Mouse (Mus musculus): ENCODE measurements at regions not wholly inside any gene's neighbourhood (a gene's known extent, or its start where the extent isn't known, plus 50 kb on each side); places are given as distances from the start of the nearest gene placed in this dataset.

DNA sequence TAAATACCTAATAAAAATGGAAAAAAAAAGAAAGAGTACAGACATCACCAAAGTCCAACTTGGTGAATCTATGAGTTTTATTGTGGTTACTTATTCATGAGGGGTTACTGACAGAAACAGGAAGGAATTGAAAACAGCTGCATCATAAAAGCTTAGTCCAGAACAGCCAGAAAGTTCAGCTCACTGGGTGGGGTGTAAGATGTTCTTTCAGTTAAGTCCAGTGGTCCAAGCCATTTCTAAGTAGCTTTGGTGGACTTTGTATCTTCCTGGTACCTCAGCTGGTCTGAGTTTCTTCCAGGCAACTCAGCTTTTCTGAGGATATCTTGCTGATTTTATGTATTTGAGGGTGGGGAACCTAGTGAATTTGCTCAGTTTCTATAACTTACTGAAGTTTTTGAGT, 731.3 kb downstream of the Mat2b start:
- DNase-seq (ENCODE audit: low spot score) = no peak
- H3K4me1 ChIP-seq (replicated peaks; ENCODE audit: control insufficient read depth, insufficient read depth, low read length) = no peaks in the 10 kb centered on the region
- H3K4me3 ChIP-seq (replicated peaks; ENCODE audit: low read length) = no peak overlapping the region
- no peak overlapping the region for H3K27ac ChIP-seq
- no peaks in the 10 kb centered on the region for H3K27me3 ChIP-seq (ENCODE audit: control insufficient read depth, insufficient read depth, low read length)
- H3K9me3 ChIP-seq (ENCODE audit: control insufficient read depth, low read length) = no peaks in the 10 kb centered on the region
- ATAC-seq (ENCODE audit: low FRiP score) = no peak
- H3K36me3 ChIP-seq (replicated peaks; ENCODE audit: control insufficient read depth, insufficient read depth) = no peaks in the 10 kb centered on the region
- no peak overlapping the region for H3K9ac ChIP-seq
- H3K4me2 ChIP-seq (replicated peaks) = no peak overlapping the region

DNA sequence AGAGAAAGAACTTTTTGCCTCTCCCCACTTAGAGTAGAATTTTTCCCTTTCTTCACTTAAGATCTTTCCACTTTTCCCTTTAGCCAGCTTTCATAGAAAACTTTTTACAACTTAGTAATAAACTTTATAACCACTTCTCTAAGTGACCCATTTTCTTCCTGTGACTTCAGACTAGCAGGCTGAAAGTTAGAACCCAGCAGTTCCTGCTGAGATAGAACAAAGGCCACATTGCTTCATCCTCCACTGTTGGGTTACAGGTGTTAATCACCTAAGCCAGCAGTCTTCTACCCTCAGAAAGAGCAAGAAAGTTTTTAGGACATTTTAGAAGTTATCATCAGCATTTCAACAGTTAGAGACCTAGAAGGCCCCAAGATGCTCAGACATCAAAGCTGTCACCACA, 740.6 kb downstream of the Mat2b start:
- Histone ChIP-seq H3K4me2 (replicated peaks) (no peak overlapping the region), H3K4me1 (replicated peaks; ENCODE audit: control insufficient read depth, insufficient read depth, low read length) (no peaks in the 10 kb centered on the region), H3K9me3 (ENCODE audit: control insufficient read depth, low read length) (no peaks in the 10 kb centered on the region), H3K4me3 (replicated peaks; ENCODE audit: low read length) (no peak overlapping the region), H3K27me3 (ENCODE audit: control insufficient read depth, insufficient read depth, low read length) (no peaks in the 10 kb centered on the region), H3K9ac (no peak overlapping the region), H3K27ac (no peak overlapping the region), H3K36me3 (replicated peaks; ENCODE audit: control insufficient read depth, insufficient read depth) (no peaks in the 10 kb centered on the region)
- no peak for DNase-seq (ENCODE audit: low spot score)
- no peak for ATAC-seq (ENCODE audit: low FRiP score)

DNA sequence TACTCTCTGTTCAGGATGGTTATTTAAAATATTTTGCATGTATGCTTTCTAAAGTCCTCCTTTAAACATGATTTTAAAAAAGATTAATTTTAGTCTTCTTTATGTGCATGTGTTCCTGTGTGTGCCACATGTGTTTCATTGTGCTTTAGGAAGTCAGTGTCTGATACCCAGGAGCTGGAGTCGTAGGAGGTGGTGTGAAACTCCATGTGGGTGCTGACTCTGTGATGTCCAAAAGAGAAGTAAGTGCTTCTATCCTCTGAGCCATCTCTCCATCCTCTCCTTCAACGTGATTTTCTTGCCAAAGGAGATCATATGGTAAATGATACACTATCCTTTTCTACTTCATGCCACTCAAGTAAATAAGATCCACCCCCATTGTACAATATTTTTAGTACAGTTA, 750.8 kb downstream of the Mat2b start:
- no peaks in the 10 kb centered on the region for H3K27me3 ChIP-seq (ENCODE audit: control insufficient read depth, insufficient read depth, low read length)
- H3K4me3 ChIP-seq (replicated peaks; ENCODE audit: low read length) = no peak overlapping the region
- H3K27ac ChIP-seq = no peak overlapping the region
- no peaks in the 10 kb centered on the region for H3K36me3 ChIP-seq (replicated peaks; ENCODE audit: control insufficient read depth, insufficient read depth)
- no peaks in the 10 kb centered on the region for H3K4me1 ChIP-seq (replicated peaks; ENCODE audit: control insufficient read depth, insufficient read depth, low read length)
- DNase-seq (ENCODE audit: low spot score) (no peak), ATAC-seq (ENCODE audit: low FRiP score) (no peak)
- no peak overlapping the region for H3K9ac ChIP-seq
- WGBS = 80% methylated on average over 2 of the region's 2 CpGs
- H3K4me2 ChIP-seq (replicated peaks) = no peak overlapping the region
- H3K9me3 ChIP-seq (ENCODE audit: control insufficient read depth, low read length) = no peaks in the 10 kb centered on the region

DNA sequence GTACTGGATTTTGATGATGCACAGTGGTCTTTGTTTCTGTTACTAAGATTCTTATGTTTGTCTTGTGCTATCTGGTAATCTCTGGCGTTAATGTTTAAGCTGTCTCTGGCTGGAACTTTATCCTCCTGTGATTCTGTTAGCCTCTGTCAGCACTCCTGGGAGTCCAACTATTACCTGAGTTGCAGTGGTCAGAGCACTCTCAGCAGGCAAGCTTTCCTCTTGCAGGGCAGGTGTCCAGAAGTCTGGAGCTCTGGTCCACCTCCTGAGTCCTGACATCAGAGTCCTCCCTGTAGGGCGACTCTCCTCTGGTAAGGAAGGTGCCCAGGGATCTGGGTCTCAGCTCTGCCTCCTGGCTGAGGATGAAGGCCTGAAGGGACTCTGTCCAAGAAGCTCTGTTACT, 760.8 kb downstream of the Mat2b start:
- ATAC-seq (ENCODE audit: low FRiP score) = no peak
- H3K4me1 ChIP-seq (replicated peaks; ENCODE audit: control insufficient read depth, insufficient read depth, low read length) = no peaks in the 10 kb centered on the region
- H3K4me3 ChIP-seq (replicated peaks; ENCODE audit: low read length) = no peak overlapping the region
- no peaks in the 10 kb centered on the region; the same call in 1 of the 2 replicates for H3K9me3 ChIP-seq (ENCODE audit: control insufficient read depth, low read length)
- no peaks in the 10 kb centered on the region for H3K27me3 ChIP-seq (ENCODE audit: control insufficient read depth, insufficient read depth, low read length)
- DNase-seq (ENCODE audit: low spot score) = no peak
- WGBS = 82% methylated on average over 2 of the region's 2 CpGs
- no peak overlapping the region for H3K9ac ChIP-seq
- H3K36me3 ChIP-seq (replicated peaks; ENCODE audit: control insufficient read depth, insufficient read depth) = no peaks in the 10 kb centered on the region
- H3K27ac ChIP-seq = no peak overlapping the region
- H3K4me2 ChIP-seq (replicated peaks) = no peak overlapping the region

DNA sequence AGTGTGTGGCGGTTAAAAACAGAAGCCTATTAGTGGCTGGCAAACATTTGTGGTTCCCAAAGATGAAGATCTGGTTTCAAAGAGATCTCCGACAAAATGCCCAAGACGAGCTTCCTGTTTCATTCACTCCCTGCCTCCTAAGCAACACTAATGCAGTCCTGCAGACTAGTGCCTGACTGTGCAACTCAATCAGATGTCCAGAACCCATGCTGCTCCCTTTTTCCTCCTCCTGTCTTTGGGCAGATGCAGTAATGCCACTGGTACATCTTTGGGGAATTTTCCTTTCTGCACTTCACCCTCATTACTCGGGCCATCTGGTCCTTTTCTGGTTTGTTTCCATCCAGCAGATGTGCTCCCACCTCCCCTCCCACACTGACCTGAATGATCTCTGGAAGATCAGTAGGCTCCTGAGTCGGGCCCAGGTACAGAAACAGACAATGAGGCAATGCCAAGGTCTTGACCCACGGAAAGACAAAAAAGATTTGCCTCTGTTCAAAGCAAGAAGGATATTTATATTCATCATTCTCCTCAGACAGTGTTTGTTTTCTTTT, 771.0 kb downstream of the Mat2b start:
- no peaks in the 10 kb centered on the region for H3K9me3 ChIP-seq (ENCODE audit: control insufficient read depth, low read length)
- no peaks in the 10 kb centered on the region for H3K4me1 ChIP-seq (replicated peaks; ENCODE audit: control insufficient read depth, insufficient read depth, low read length)
- no peak overlapping the region for H3K9ac ChIP-seq
- H3K36me3 ChIP-seq (replicated peaks; ENCODE audit: control insufficient read depth, insufficient read depth) = no peaks in the 10 kb centered on the region
- ATAC-seq (ENCODE audit: low FRiP score) = no peak
- H3K27me3 ChIP-seq (ENCODE audit: control insufficient read depth, insufficient read depth, low read length) = no peaks in the 10 kb centered on the region
- H3K4me3 ChIP-seq (replicated peaks; ENCODE audit: low read length) = no peak overlapping the region
- 28% methylated on average over 6 of the region's 6 CpGs for WGBS
- H3K27ac ChIP-seq = no peak overlapping the region
- H3K4me2 ChIP-seq (replicated peaks) = no peak overlapping the region
- no peak for DNase-seq (ENCODE audit: low spot score)

DNA sequence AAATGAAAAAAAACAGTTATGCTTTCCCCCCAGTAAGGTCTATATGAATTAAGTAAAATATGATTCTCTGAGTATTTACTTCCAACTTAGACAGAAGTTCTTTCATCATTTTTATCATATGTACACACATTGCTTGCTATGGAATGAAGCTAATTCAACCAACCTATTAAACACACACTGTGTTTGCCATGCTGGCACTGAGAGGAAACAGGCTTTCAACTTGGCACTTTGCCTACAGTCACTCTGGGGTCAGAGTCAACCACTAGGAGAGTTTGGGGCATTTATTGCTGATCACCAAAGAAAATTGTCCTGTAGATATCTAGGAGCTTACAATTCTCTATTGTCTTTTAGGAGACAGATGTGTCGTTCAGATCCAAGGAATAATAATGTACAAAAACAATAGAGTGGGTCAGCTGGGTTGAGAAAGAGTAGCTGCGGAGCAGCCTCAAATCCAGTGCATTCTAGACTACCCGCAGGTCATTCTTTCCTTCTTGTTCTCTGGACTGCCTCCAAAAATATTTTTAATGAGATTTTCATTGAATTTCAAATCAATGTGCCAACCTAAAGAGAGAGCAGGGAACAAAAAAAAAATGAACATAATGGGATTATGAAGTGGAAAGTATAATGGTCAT, 777.2 kb downstream of the Mat2b start:
- ATAC-seq (ENCODE audit: low FRiP score) = peak; percentile 40; the same call in 1 of the 2 replicates
- WGBS = 47% methylated on average over 3 of the region's 3 CpGs

DNA sequence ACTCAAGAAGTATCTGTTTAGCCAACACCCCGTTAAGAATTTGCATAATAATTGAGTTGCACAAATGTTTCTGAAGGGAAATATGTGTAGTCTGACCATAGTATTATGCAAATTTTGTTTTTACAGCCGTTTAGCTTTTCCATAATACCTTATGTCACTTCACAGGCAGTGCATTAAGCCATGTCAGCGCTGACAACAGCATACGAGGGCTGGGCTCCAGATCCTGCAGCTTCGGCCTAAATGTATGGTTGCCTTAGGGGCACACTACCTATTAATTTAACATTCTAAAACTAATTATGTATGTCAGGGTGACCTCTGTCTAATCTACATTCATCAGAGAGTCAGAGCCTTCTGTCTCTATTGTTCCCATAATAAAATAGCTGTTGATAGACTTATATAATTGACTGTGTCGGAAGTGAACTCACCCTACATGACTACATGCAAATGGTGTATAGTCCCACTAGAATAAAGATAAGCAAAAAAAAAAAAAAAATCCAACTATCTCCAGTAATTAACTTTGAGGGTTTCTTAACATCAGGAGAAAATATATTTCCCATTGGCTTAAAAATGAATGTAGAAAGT, 795.3 kb downstream of the Mat2b start:
- Histone ChIP-seq H3K9ac (no peak overlapping the region), H3K9me3 (ENCODE audit: control insufficient read depth, low read length) (0 out of 2 replicates have a peak, but pooled peaks cover 5% of the 10 kb centered on the region), H3K4me3 (replicated peaks; ENCODE audit: low read length) (no peak overlapping the region), H3K27ac (no peak overlapping the region), H3K27me3 (ENCODE audit: control insufficient read depth, insufficient read depth, low read length) (no peaks in the 10 kb centered on the region), H3K4me1 (replicated peaks; ENCODE audit: control insufficient read depth, insufficient read depth, low read length) (no peaks in the 10 kb centered on the region), H3K36me3 (replicated peaks; ENCODE audit: control insufficient read depth, insufficient read depth) (no peaks in the 10 kb centered on the region), H3K4me2 (replicated peaks) (no peak overlapping the region)
- peak; percentile 27 for DNase-seq (ENCODE audit: low spot score)
- 29% methylated on average over 6 of the region's 6 CpGs for WGBS
- peak; percentile 73; the same call in 1 of the 2 replicates for ATAC-seq (ENCODE audit: low FRiP score)

More for the DNA sequence above, 777.2 kb downstream of the Mat2b start:
- Histone ChIP-seq H3K27me3 (ENCODE audit: control insufficient read depth, insufficient read depth, low read length) (no peaks in the 10 kb centered on the region), H3K9me3 (ENCODE audit: control insufficient read depth, low read length) (no peaks in the 10 kb centered on the region), H3K4me3 (replicated peaks; ENCODE audit: low read length) (no peak overlapping the region), H3K4me2 (replicated peaks) (no peak overlapping the region), H3K9ac (no peak overlapping the region), H3K27ac (no peak overlapping the region), H3K36me3 (replicated peaks; ENCODE audit: control insufficient read depth, insufficient read depth) (no peaks in the 10 kb centered on the region), H3K4me1 (replicated peaks; ENCODE audit: control insufficient read depth, insufficient read depth, low read length) (no peaks in the 10 kb centered on the region)
- DNase-seq (ENCODE audit: low spot score) = peak; percentile 43

DNA sequence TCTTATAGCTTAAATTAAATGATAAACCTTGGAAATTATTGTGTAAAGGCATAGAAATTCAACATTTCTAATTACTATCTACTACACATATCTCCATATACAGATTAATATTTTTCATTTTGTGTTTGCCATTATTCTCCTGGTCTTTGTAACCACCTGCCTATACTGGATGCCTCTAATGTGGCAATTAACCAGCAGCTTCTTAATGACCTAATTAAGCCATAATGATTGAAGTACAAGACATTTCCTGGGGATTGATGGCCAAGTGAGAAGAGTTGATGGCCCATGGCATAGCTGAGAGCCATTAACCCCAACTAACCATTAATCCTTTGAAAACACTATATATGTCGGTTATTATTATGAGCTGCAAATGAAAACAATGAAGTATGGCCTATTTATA, 811.7 kb downstream of the Mat2b start:
- Histone ChIP-seq H3K4me1 (replicated peaks; ENCODE audit: control insufficient read depth, insufficient read depth, low read length) (no peaks in the 10 kb centered on the region), H3K27me3 (ENCODE audit: control insufficient read depth, insufficient read depth, low read length) (no peaks in the 10 kb centered on the region), H3K36me3 (replicated peaks; ENCODE audit: control insufficient read depth, insufficient read depth) (no peaks in the 10 kb centered on the region), H3K4me2 (replicated peaks) (no peak overlapping the region), H3K9ac (no peak overlapping the region), H3K27ac (no peak overlapping the region), H3K9me3 (ENCODE audit: control insufficient read depth, low read length) (no peaks in the 10 kb centered on the region), H3K4me3 (replicated peaks; ENCODE audit: low read length) (no peak overlapping the region)
- 71% methylated on average over 1 of the region's 1 CpGs for WGBS
- DNase-seq (ENCODE audit: low spot score) (no peak), ATAC-seq (ENCODE audit: low FRiP score) (no peak)

DNA sequence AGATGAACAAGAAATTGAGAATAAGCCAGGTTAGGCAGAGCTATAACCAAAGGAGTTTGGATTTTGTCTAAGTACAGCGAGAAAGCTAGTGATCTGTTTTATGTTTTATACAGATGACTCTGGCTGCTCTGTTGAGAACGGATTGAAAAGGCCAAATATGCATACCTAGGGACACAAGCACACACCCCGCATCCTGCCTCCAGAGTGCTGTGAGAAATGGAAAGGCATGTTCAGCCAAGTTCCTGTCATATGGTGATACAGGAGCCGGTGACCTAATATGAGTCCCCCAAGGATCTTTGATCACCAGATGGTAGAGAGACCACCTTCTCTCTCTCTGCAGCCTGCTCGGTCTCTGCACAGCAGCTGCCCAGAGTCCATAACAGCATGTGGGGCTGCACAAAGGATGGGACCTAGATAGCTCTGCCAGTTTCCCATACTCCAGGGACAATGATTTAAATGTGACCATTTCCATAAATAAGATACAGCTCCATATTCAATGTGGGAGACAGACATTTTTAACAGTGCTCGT, 826.5 kb downstream of the Mat2b start:
- no peak overlapping the region; the same call in 1 of the 2 replicates for H3K27ac ChIP-seq
- no peaks in the 10 kb centered on the region for H3K9me3 ChIP-seq (ENCODE audit: control insufficient read depth, low read length)
- WGBS = 55% methylated on average over 6 of the region's 6 CpGs
- no peak for DNase-seq (ENCODE audit: low spot score)
- no peak overlapping the region for H3K9ac ChIP-seq
- H3K4me1 ChIP-seq (replicated peaks; ENCODE audit: control insufficient read depth, insufficient read depth, low read length) = no peaks in the 10 kb centered on the region
- H3K27me3 ChIP-seq (ENCODE audit: control insufficient read depth, insufficient read depth, low read length) = no peaks in the 10 kb centered on the region
- no peaks in the 10 kb centered on the region for H3K36me3 ChIP-seq (replicated peaks; ENCODE audit: control insufficient read depth, insufficient read depth)
- no peak overlapping the region for H3K4me3 ChIP-seq (replicated peaks; ENCODE audit: low read length)
- ATAC-seq (ENCODE audit: low FRiP score) = peak; percentile 73; the same call in 1 of the 2 replicates
- H3K4me2 ChIP-seq (replicated peaks) = no peak overlapping the region
